Mouse (Mus musculus) thymus, adult 2 months (tissue): ENCODE data around the gene Angptl4.

Experiments
- CTCF ChIP-seq: fragments of 200-500 bp; IDR thresholded peaks from 2 replicates; pipeline ENCODE4 v1.5.1; 2012; ENCODE audit warnings: mild to moderate bottlenecking, control low read depth, low read length, moderate library complexity, borderline replicate concordance; ENCODE audit not compliant: control insufficient read depth, poor library complexity, insufficient read depth; ENCODE audit errors: extremely low read depth
- POLR2A ChIP-seq: fragments of 200-500 bp; IDR thresholded peaks from 2 replicates; pipeline ENCODE4 v1.6.1; 2012; ENCODE audit warnings: mild to moderate bottlenecking, low read length, control low read depth, moderate library complexity; ENCODE audit not compliant: control insufficient read depth, poor library complexity, insufficient read depth; ENCODE audit errors: extremely low read depth

GRCm38 (mm10) chr17:33773871-33774572 is 7.6 kb downstream of the Angptl4 start:
- TF ChIP-seq CTCF (no peak), POLR2A (no peak)
